Mouse (Mus musculus): Measurements from ENCODE around the gene Ptpn1.

GRCm38 (mm10) chr2:167948557-167948956, 16.7 kb downstream of the Ptpn1 start:
- TF ChIP-seq CTCF (IDR thresholded peaks at IDR 0.05; ENCODE audit: borderline replicate concordance, extremely low read depth, insufficient read depth, insufficient read length): no peak
- TF ChIP-seq POLR2A (IDR thresholded peaks at IDR 0.05; ENCODE audit: borderline replicate concordance, extremely low read depth, insufficient read depth, insufficient read length, poor library complexity, severe bottlenecking): no peak
